15 mouse cellular contexts compared by ENCODE assay signal in genomic region chr6:24860320-24860719, GRCm38 (mm10). TPM values are rescaled to one million over a fixed set of nuclear protein-coding genes. Genes with fewer than 3 reads are reported as not detected.
DNase-seq lines count a peak whose midpoint lies in the region; ATAC-seq lines count a peak whose summit lies in the region.
"Had no signal": no experiment of that assay in that cellular context is flagged by ENCODE, and none has a peak within 500 bp of the region (broad histone marks: within the 10 kb centered on the region; RNA-seq: fewer than 3 reads in every experiment).

No protein-coding gene starts in this region.

- H3K27me3 ChIP-seq in kidney, embryonic 15.5 days = no peaks in the 10 kb centered on the region
- H3K27me3 ChIP-seq: embryonic facial prominence, embryonic 15.5 days had no signal

- 42% methylated on average over 2 of the region's 2 CpGs for WGBS in kidney, embryonic 15.5 days

- DNase-seq in adrenal gland, postnatal 10 days = peak; percentile 1
- no peak for DNase-seq in adrenal gland, adult 8-10 months
- DNase-seq in kidney, adult 18-20 months = peak; percentile 4
- DNase-seq in urinary bladder, postnatal 14 days (ENCODE audit: low spot score) = peak; percentile 4
- DNase-seq in urinary bladder, adult 18-20 months (ENCODE audit: low spot score in 2 of 2) = no peak
- DNase-seq in thymus, postnatal 0 days (ENCODE audit: low spot score) = no peak
- DNase-seq in left cerebral cortex, postnatal 36 days (ENCODE audit: low spot score in 2 of 2) = no peak
- DNase-seq: B cell, adult 2 months; heart, postnatal 10 days; layer of hippocampus, adult 9-11 months had no signal

- H3K4me2 ChIP-seq in kidney, embryonic 15.5 days = no peak overlapping the region
- H3K4me2 ChIP-seq: embryonic facial prominence, embryonic 15.5 days had no signal

- intact Hi-C loops in left cerebral cortex, postnatal 36 days (cut with DNase I) = no loop called here

- no peak overlapping the region for H3K4me3 ChIP-seq in kidney, embryonic 15.5 days (replicated peaks)
- H3K4me3 ChIP-seq: embryonic facial prominence, embryonic 15.5 days had no signal

- H3K9ac ChIP-seq in kidney, embryonic 15.5 days = no peak overlapping the region
- H3K9ac ChIP-seq: embryonic facial prominence, embryonic 15.5 days had no signal

- H3K36me3 ChIP-seq in kidney, embryonic 15.5 days = no peaks in the 10 kb centered on the region
- H3K36me3 ChIP-seq: embryonic facial prominence, embryonic 15.5 days had no signal

- H3K9me3 ChIP-seq in kidney, embryonic 15.5 days (replicated peaks) = no peaks in the 10 kb centered on the region
- H3K9me3 ChIP-seq: embryonic facial prominence, embryonic 15.5 days had no signal

- H3K27ac ChIP-seq in kidney, embryonic 15.5 days = no peak overlapping the region
- H3K27ac ChIP-seq: embryonic facial prominence, embryonic 15.5 days had no signal

- no peaks in the 10 kb centered on the region for H3K4me1 ChIP-seq in kidney, embryonic 15.5 days
- H3K4me1 ChIP-seq: embryonic facial prominence, embryonic 15.5 days had no signal

- ATAC-seq in kidney, embryonic 15.5 days (replicated peaks; ENCODE audit: low FRiP score) = no peak
- ATAC-seq: lung, postnatal 0 days had no signal

RNA-seq across cellular contexts. Expression of gene Hyal5, which starts 2.5 kb away (rescaled TPM):
- total RNA-seq in adrenal gland, postnatal 10 days (2021) = not detected
- not detected for total RNA-seq in adrenal gland, adult 8-10 months (2022)
- polyA plus RNA-seq in kidney, embryonic 15.5 days (2015; fragmentation: Nextera tagmentation; extraction: Ambion mirVana) = not detected in 2 replicates
- polyA plus RNA-seq in thymus, postnatal 0 days (2015; fragmentation: Nextera tagmentation; extraction: Ambion mirVana) = not detected in 2 replicates
- not detected for total RNA-seq in left cerebral cortex, postnatal 36 days (2021)
- total RNA-seq: gastrocnemius, adult 8-10 months; heart, postnatal 10 days had no signal
- polyA plus RNA-seq: embryonic facial prominence, embryonic 15.5 days; neural tube, embryonic 11.5 days had no signal

Comparison
In these comparisons a context has a peak if more than half of its experiments do, and no peak if none do; other contexts are left out.
1. DNase-seq: peak in adrenal gland, postnatal 10 days (single experiment), kidney, adult 18-20 months (single experiment) and urinary bladder, postnatal 14 days (single experiment); none in adrenal gland, adult 8-10 months (single experiment), urinary bladder, adult 18-20 months (0 of 2), thymus, postnatal 0 days (single experiment) and left cerebral cortex, postnatal 36 days (0 of 2).